Mouse (Mus musculus) 416B (cell line): ENCODE results near the gene Rab40c.
A peak's percentile ranks its signal among the peaks of the same experiment; 100 is the strongest.

Experiments used
- DNase-seq: peaks from one replicate; pipeline ENCODE4 v3.0.0; 2011; ENCODE audit warnings: low read depth

The Rab40c gene

DNA sequence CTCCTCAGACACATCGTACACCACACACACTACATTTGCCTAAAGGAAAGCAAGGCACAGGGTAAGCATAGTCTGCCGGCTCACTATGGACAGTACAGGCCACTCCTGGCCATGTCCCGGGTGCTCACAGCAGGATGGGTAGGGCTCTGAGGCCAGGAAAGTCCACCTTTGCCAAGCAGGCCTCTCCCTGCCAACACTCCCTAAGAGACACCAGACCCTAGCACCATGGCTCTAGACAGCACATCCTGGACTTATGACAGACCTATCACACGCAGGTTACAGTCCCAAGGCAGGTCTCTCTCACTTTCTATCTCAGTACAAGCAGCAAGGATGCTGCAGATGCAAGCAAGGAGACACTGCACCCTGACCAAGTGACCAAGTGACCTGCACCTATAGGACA, 76.4 kb downstream of the Rab40c start:
- DNase-seq: no peak

DNA sequence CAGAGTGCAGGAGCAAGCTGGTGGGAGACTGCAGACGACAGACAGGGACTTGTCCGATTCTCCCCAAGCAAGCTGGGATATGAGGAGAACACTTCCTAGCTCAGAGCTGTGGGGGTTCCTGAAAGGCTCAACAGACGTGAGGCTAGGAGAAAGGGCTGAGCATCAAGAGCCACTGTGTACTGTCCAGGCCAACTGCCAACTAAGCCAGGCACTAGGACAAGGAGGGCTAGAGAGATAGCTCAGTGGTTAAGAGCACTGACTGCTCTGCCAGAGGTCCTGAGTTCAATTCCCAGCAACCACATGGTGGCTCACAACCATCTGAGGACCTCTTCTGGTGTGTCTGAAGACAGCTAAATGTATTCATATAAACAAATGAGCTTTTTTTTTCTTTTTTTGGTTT, 77.0 kb downstream of the Rab40c start:
- DNase-seq: no peak

DNA sequence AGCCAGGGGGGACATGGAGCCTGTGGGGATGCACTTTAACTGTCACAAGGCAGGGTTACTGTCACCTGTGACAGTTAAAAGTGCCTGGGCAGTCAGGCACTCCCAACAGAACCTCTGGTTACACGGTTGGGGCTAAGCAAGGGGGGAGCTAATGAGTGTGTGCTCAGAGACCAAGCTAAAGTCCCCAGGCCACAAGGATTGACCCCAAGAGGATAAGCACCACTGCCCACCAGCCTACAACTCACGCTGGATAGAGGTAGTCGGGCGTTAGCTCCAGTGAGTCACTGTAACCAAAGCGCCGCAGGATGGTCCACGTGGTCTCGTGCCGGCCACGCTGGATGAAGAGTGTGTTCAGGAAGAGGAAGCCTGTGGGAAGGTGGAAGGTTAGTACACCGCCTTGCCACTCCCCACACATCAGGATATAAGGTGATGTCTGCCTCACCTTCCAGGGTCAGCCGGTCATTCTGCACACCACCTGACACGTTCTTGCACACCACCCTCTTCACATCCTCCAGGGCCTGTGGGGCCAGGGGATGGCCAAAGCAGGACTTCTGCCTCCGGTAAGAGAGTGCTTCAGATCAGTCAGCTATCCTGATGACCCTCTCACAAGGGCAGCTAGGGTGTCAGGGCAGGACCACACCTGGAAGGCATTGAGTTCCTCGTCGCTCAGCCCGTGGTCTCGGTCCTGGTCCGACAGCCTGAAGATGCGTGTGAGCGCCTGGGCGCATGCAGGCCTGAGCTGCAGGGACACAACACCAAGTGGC, 78.2 kb downstream of the Rab40c start, which contains the start of gene Gm20683:
Gm20683 (minus strand) TSS at position 647 of the 764 bp plus-strand sequence.
- no peak for DNase-seq

DNA sequence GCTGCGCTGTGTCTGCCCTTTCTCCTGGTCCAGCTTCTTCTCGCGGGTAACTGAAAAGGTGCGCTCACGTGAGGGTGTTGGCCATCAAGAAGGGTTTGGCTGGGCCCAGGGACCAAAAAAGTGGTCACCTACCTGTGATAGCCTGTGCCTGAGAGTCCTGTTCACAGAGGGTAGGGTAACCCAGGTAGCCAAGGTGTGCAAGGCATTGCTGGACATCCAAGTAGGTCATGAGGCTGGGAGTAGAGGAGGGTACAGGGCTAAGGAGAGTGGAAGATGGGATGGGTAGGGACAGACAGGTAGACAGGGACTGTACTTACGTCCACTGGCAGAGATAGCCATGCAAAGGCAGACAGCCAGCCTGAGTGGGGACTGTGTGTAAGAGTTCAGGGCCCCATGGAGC, 79.0 kb downstream of the Rab40c start:
- DNase-seq: no peak

DNA sequence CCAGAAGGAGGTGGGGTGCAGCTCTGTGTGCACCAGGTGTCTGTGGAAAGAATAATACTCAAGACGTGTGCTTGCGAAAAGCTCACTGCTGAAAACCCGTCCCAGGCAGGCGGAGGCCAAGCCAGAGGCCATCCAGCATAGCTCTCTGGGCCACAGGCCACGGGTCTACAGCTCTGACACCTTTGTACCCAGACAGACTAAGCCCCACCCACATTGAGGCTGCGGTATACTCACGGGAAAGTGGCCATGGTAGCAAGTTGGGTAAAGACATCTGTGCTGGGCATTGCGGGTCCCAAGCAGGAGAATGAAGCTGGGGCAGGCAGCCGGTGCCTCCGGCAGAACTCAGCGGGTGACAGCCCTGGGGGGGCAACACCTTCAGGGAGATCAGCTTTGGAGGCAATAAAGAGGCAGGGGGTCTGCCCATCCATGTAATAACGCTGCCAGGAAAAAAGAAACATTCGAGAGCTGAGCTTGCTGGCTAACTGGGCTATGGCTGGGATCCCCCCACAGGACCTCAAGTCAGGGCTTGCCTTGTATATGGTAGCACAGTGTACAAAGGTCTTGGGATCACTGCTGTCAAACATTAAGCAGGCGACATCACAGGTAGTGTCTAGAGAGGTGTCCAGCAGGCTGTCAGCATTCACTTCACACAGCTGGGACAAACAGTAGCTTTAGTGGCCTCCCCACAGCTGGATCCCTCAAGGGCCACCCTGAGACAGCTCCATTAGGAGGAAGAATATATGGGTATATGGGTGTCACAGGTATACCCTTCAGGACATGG, 79.9 kb downstream of the Rab40c start:
- DNase-seq: no peak

DNA sequence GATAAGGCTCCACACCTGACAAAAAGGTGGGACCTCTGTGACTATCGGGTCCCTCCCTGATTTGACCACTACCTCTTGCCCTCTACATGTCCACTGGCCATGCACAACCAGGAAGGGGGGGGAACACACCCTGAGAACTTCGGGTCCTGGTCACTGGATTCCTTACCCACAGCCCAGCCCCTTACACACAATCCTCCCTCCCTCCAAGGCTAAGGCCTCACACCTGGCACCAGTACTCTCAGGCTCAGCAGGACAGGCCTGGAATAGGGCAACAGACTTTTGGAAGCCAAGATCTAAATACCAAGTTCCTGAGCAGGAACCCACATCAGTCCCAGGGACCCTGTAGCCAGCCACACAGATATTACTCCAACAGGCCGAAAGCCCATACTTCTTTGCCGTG, 80.6 kb downstream of the Rab40c start:
- DNase-seq: no peak

DNA sequence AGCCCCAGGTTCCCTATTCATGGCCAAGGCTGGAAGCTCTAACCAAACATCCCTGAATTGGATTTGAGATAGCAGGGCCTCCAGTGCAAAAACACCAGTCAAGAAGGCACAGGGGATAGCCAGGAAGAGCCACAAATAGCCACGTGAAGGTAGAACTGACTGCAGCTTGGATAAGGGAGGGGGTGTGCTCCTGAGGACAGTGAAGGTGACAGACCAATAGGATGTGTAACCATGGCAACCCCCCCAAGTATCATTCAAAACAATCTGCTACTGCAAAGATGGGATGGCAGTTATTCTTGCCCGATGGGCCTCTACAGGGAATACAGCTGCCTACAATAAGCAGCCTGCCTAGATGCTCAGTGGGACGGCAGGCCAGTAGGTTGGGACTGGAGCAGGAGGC, 82.0 kb downstream of the Rab40c start:
- no peak for DNase-seq

DNA sequence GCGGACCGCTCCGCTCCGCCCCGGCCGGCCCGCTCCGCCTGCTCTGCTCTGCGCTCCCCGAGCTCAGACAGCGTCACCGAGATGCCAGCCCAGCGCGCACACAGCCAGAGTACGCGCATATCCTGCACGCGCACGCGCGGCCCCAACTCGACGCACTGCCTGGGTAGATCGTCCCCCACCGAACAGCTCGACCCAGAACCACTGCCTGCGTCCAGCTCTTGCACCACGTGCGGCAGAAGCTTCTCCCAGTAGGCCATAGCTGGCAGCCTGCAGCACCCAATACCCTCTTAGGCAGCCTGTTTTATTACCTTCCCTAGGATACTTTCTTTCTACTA, 82.5 kb downstream of the Rab40c start, which contains the start of gene Rhbdl1:
Rhbdl1 (minus strand) TSS at position 220 of the 335 bp plus-strand sequence.
- no peak for DNase-seq

DNA sequence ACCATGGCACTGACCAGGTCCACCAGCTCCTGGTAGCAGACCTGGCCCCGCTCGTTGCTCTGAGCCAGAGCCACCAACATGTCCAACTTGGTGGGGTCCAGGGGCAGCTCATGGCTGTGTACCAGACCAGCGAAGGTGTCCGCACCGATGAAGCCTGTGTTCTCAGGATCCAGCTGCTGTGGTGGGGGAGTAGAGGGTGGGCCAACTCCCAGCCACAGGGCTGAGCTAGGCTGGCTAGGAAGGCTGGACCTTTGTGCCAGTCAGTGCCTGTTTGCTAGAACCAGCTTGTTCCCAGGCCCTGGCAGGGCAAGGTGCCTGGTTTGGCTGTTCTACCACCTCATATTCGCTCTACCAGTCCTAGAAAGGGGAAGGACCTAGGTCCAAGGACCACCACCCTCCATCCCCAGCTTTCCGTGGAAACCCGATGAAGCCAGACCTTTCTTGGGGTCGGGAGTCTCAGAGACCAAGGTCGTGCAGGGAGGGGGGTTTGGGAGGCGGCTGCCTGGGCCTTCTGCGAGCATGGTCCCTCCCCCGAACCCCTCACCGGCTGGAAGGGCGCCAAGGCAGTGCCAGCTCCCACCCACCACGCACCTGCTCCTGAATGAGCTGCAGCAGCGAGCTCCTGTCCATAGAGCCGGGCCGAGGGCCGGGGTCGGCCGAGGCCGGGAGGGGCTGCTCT, 83.0 kb downstream of the Rab40c start:
- DNase-seq: no peak

DNA sequence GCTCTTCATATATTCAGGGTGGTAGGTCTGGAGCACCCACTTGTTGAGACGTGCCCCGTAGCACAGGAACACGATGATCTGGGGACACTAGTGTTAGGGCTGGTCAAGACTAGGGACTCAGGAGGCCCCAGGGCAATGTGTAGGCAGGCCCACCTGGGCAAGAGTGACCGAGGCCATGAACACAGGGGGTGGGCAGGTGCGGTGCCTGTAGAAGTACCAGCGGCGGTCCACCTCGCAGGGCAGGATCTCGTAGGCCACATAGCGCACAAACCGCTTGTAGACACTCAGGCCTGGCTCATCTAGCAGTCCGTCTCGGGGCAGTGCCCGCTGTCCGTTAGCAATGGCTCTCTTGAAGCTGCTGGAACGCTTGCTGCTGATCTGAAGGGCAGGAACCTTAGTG, 83.7 kb downstream of the Rab40c start:
- no peak for DNase-seq

DNA sequence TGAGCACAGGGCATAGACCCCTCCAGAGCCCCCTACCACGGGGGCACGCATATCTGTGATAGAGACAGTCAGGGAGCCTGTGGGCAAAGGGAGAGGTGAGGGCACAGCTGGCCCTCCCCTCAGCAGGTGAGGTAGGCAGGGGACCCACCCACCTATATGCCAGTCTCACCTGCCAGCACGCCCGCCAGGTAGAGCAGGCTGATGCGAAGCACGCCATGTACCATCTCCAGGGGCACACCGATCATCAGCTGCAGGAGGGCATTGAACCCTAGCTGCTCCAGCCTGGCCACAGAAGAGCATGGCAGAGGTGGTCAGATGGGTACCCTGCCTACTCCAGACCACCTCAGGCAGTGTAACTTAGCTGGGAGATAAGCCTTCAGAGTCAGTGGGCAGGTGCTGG, 84.2 kb downstream of the Rab40c start:
- no peak for DNase-seq

DNA sequence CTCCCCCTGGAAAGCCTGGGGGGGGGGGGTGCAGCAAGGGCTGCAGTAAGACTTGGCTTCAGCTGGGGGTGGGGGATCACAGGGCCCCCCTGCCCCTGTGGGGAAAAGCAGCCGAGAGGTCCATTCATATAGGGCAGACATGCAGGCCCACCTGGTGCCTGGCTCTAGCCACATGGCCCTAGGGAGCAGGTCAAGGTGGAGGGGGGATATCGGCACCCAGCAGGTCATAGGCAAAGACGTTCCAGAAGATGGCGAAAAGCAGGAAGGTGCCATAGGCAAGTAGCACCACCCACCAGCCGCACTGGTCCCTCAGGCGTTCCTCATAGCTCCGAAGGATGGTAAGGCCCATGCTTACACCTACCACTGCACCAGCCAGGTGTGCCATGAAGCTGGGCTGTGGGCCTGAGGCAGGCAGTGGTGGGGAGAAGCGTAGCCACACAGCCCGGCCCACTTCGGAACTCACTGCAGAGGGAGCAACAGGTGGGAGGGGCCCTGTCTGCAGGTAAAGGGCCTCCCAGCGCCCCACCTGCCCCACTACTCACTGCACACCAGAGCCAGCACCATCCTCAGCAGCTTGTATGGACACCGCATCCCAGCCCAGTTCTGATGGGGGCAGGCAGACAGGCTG, 84.8 kb downstream of the Rab40c start:
- DNase-seq: no peak

DNA sequence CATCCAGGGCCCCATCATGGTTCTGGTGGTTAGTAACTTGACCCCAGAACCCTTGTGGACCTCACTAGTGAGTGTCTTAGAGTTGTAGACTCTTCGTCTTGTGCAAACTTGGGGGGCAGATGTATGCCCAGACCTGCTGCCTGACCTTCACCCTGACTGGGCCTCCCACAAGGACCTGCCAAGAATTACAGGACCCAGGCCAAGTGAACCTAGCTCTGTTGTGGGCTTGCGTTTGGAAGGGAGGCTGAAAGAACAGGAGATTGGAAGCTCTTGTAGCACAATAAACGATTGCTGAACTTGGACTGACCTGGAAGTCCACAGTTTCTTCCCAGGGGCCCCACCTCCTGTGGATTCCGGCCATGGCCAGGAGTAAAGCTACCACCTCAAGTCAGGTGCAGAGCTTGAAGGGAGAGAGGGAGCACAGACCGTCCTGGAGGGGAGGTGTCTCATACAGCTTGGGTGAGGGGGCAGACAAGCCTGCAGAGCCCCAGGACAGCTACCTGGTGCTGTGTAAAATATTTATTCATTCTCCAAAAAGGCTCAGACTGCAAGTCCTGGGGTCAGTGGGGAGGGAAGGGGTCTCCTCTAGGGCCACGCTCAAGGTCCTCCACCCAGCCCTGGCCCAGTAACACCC, 85.4 kb downstream of the Rab40c start:
- DNase-seq: no peak

DNA sequence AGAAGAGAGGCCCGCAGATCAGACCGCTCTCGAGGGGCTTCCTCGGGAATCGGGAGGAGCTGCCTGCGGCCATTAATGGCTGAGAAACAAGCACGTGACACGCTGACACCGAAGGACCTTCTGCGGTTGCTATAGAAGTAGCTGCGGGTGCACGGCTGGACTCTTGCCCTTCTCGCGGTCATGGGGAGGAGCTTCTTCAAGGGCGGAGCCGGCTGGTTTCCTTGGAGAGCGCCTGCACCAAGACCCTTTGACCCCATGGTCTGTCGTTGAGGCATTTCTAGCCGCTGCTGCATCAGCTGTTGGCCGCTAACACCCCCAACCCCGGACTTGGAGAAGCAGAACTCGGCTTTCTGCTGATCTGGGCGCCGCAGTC, 86.2 kb downstream of the Rab40c start, which contains the start of gene Stub1:
Stub1 (minus strand) TSS at position 114 of the 373 bp plus-strand sequence.
- DNase-seq: peak; percentile 99

DNA sequence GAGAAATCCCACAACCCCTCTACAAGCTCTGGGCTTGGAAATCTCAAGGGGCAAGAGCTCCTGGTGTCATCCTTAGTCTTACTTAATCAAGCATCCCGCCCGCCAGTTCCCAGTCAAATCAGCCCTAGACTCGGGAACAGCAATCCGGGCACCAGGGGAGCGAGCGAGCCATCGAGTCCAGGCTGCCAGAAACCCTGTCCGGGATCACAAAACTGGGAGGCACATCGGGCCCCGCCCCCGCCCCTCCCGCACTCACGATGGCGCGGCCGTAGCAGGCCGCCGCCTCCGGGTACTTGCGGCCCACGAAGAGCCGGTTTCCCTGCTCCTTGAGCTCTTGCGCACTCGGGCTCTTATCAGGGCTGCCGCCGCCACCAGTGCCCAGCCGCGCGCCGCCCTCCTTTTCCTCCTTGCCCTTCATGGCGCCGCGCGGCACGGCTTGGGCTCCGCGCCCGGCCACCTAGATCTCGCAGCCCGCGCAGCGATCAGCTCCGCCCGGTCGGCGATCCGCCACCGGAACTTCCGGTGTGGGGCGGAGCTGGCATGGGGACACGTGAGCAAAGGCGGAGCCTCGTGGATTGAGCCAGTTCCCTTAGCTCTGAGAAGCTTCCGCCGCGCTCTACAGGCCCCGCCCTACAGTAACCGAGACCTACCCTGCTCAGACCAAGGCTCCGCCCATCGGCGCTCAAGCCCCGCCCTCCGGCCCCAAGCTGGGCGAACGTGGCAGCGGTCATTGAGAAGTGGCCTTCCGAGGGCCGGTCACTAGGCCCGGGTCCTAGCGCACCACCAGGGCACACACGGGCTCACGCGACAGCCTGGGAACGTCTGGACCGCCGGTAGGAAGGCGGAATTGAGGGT, 86.9 kb downstream of the Rab40c start:
- DNase-seq: peak; percentile 100
